Comparison of ENCODE assay signal across 8 mouse cellular contexts in the genomic region with DNA sequence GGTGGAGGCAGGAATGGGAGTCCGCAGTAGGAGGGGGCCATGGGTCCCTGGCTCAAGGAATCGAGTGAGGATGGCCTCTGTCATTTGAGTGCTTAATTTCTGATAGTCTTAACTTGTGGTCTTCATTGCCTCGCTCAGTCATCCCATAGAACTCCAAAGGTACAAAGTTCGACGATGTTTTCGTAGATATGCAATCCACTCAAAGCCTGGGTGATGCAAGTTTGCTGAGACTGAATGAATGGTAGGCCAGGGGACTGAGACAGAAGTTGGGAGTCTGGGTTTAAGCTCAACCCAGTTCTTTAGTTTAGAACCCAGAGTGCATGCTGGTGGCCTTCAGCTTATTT. TPM values are rescaled to one million over a fixed set of nuclear protein-coding genes. Genes with fewer than 3 reads are reported as not detected.
DNase-seq lines count a peak whose midpoint lies in the region; ATAC-seq and TF ChIP-seq lines count a peak whose summit lies in the region.

Gene Ddx28, minus strand, starts transcription at position 240 of the 344 bp plus-strand sequence.

- H3K36me3 ChIP-seq in heart, embryonic 11.5 days (ENCODE audit: control insufficient read depth, insufficient read depth, low read length) = peaks cover 2% of the 10 kb centered on the region; the same call in 1 of the 2 replicates
- peaks cover 0 to 18% of the 10 kb centered on the region in 2 experiments; a peak in 2 of 4 replicates for H3K36me3 ChIP-seq in MEL (ENCODE audit: control insufficient read depth in 1 of 2, insufficient read depth in 2 of 2, low read length in 2 of 2)
- peaks cover 6% of the 10 kb centered on the region; the same call in 1 of the 2 replicates for H3K36me3 ChIP-seq in intestine, postnatal 0 days (ENCODE audit: control insufficient read depth, insufficient read depth)
- 0 out of 2 replicates have a peak, but pooled peaks cover 4% of the 10 kb centered on the region for H3K36me3 ChIP-seq in midbrain, embryonic 15.5 days (replicated peaks)

- peak within 1 kb of the TSS; percentile 57 for H3K27ac ChIP-seq in heart, embryonic 11.5 days (ENCODE audit: low read depth, low read length)
- peak within 1 kb of the TSS; percentile 82 for H3K27ac ChIP-seq in MEL (ENCODE audit: control insufficient read depth, low read depth, low read length)
- peak within 1 kb of the TSS; percentile 74 for H3K27ac ChIP-seq in intestine, postnatal 0 days (ENCODE audit: low read depth, low read length)
- peak within 1 kb of the TSS; percentile 80 for H3K27ac ChIP-seq in midbrain, embryonic 15.5 days

- no peak for TF ChIP-seq EP300 in MEL (IDR thresholded peaks at IDR 0.05; ENCODE audit: low read depth in 1 of 2, low read length in 2 of 2)

- peaks cover 16% of the 10 kb centered on the region for H3K79me2 ChIP-seq in MEL (ENCODE audit: control insufficient read depth, insufficient read depth, low read length, poor library complexity)

- H3K4me2 ChIP-seq in heart, embryonic 11.5 days = peak within 1 kb of the TSS; percentile 100
- peak within 1 kb of the TSS; percentile 96 for H3K4me2 ChIP-seq in intestine, postnatal 0 days (replicated peaks; ENCODE audit: low read depth)
- peak within 1 kb of the TSS; percentile 100 for H3K4me2 ChIP-seq in midbrain, embryonic 15.5 days

- no peak for TF ChIP-seq RAD21 in MEL (IDR thresholded peaks at IDR 0.05; ENCODE audit: low read depth, low read length)

- H3K9ac ChIP-seq in heart, embryonic 11.5 days (ENCODE audit: low read depth, low read length) = peak within 1 kb of the TSS; percentile 95
- H3K9ac ChIP-seq in MEL (ENCODE audit: control insufficient read depth, low read depth, low read length, poor library complexity, severe bottlenecking) = peak within 1 kb of the TSS; percentile 88
- H3K9ac ChIP-seq in intestine, postnatal 0 days (ENCODE audit: low read depth, low read length) = peak within 1 kb of the TSS; percentile 91
- peak within 1 kb of the TSS; percentile 88 for H3K9ac ChIP-seq in midbrain, embryonic 15.5 days

- 3% methylated on average over 6 of the region's 6 CpGs for WGBS in heart, embryonic 11.5 days (ENCODE audit: insufficient replicate concordance)
- 1% methylated on average over 6 of the region's 6 CpGs for whole genome bisulfite sequencing in intestine, postnatal 0 days
- 2% methylated on average over 6 of the region's 6 CpGs for WGBS in midbrain, embryonic 15.5 days

- H3K4me3 ChIP-seq in heart, embryonic 11.5 days (ENCODE audit: low read depth, low read length) = peak within 1 kb of the TSS; percentile 95
- peak within 1 kb of the TSS; percentile 66 to 92 for H3K4me3 ChIP-seq in MEL (ENCODE audit: control insufficient read depth in 1 of 2, insufficient read depth in 1 of 2, low read depth in 2 of 2, low read length in 2 of 2)
- H3K4me3 ChIP-seq in intestine, postnatal 0 days (ENCODE audit: low read depth, low read length) = peak within 1 kb of the TSS; percentile 90
- H3K4me3 ChIP-seq in midbrain, embryonic 15.5 days = peak within 1 kb of the TSS; percentile 94

- peaks cover 11% of the 10 kb centered on the region for H3K4me1 ChIP-seq in heart, embryonic 11.5 days (ENCODE audit: control insufficient read depth, insufficient read depth, low read length)
- H3K4me1 ChIP-seq in MEL (ENCODE audit: control insufficient read depth in 1 of 2, insufficient read depth in 2 of 2, low read length in 2 of 2) = peaks cover 2 to 18% of the 10 kb centered on the region in 2 experiments
- peaks cover 5% of the 10 kb centered on the region; the same call in 1 of the 2 replicates for H3K4me1 ChIP-seq in intestine, postnatal 0 days (replicated peaks; ENCODE audit: control insufficient read depth, insufficient read depth, low read length)
- peaks cover 19% of the 10 kb centered on the region for H3K4me1 ChIP-seq in midbrain, embryonic 15.5 days

- no peak for ATAC-seq in heart, embryonic 11.5 days (replicated peaks; ENCODE audit: insufficient number of reproducible peaks, low FRiP score, low TSS enrichment)
- peak; percentile 75 for ATAC-seq in intestine, postnatal 0 days
- no peak for ATAC-seq in midbrain, embryonic 15.5 days (replicated peaks)

- H3K9me3 ChIP-seq in heart, embryonic 11.5 days (replicated peaks; ENCODE audit: control insufficient read depth, low read length) = no peaks in the 10 kb centered on the region
- H3K9me3 ChIP-seq in MEL (replicated peaks; ENCODE audit: insufficient read depth, low read length) = no peaks in the 10 kb centered on the region
- no peaks in the 10 kb centered on the region for H3K9me3 ChIP-seq in intestine, postnatal 0 days (ENCODE audit: control insufficient read depth)
- no peaks in the 10 kb centered on the region for H3K9me3 ChIP-seq in midbrain, embryonic 15.5 days

- no peak for TF ChIP-seq CTCF in MEL (IDR thresholded peaks at IDR 0.05 in 2 of 3, conservative IDR thresholded peaks at IDR 0.05 in 1 of 3; ENCODE audit: control insufficient read depth in 1 of 3, insufficient read depth in 1 of 3, low read depth in 2 of 3, low read length in 3 of 3, poor library complexity in 1 of 3, severe bottlenecking in 1 of 3)
- TF ChIP-seq CTCF in intestine, postnatal 0 days (IDR thresholded peaks at IDR 0.05; ENCODE audit: low read depth) = no peak

- no peak for DNase-seq in heart, adult 11 months
- DNase-seq in MEL (ENCODE audit: low read depth, low spot score) = no peak
- peak; percentile 7 for DNase-seq in fibroblast of lung, adult 2 months (ENCODE audit: low read depth)
- DNase-seq in ovary, postnatal 14 days (ENCODE audit: low spot score) = no peak
- no peak for DNase-seq in retina, postnatal 1 day

- no peaks in the 10 kb centered on the region for H3K27me3 ChIP-seq in heart, embryonic 11.5 days (ENCODE audit: control insufficient read depth, insufficient read depth, low read length)
- H3K27me3 ChIP-seq in MEL (ENCODE audit: control insufficient read depth in 1 of 2, insufficient read depth in 2 of 2, low read length in 2 of 2) = no peaks in the 10 kb centered on the region
- H3K27me3 ChIP-seq in intestine, postnatal 0 days (replicated peaks; ENCODE audit: control insufficient read depth, insufficient read depth, low read length) = no peaks in the 10 kb centered on the region
- H3K27me3 ChIP-seq in midbrain, embryonic 15.5 days (replicated peaks) = no peaks in the 10 kb centered on the region

- TF ChIP-seq POLR2A in MEL (IDR thresholded peaks at IDR 0.05; ENCODE audit: control insufficient read depth in 1 of 2, insufficient read depth in 1 of 2, low read depth in 1 of 2, low read length in 2 of 2, poor library complexity in 1 of 2) = no peak

TF ChIP-seq in MEL, 35 proteins besides CTCF, POLR2A, EP300 and RAD21:
- TF ChIP-seq CHD1 (IDR thresholded peaks at IDR 0.05; ENCODE audit: low read depth, low read length) (no peak), MAFK (IDR thresholded peaks at IDR 0.05; ENCODE audit: borderline replicate concordance, low read depth, low read length) (no peak), CHD2 (IDR thresholded peaks at IDR 0.05; ENCODE audit: low read length) (no peak), MYB (IDR thresholded peaks at IDR 0.05; ENCODE audit: low read depth, low read length) (no peak), MEF2A (IDR thresholded peaks at IDR 0.05; ENCODE audit: extremely low read depth, insufficient replicate concordance, low read depth, low read length, poor library complexity, severe bottlenecking) (no peak), POLR2AphosphoS2 (IDR thresholded peaks at IDR 0.05; ENCODE audit: low read length) (no peak), SIN3A (IDR thresholded peaks at IDR 0.05; ENCODE audit: low read length) (no peak)
TF ChIP-seq in MEL: peak in this region for 0.

RNA-seq across cellular contexts. Expression of gene Ddx28, which starts in this region (rescaled TPM):
- 13.4 and 15.2 TPM in 2 replicates for polyA plus RNA-seq in heart, embryonic 11.5 days (2014; fragmentation: Nextera tagmentation; extraction: Ambion mirVana)
- 23.4 and 29.9 TPM in 2 replicates for total RNA-seq in MEL (2012; rRNA removed)
- 10 to 100 TPM in 1 of 2 experiments, not detected in 1; 21.8 TPM for polyA plus RNA-seq in MEL (2012; ENCODE audit: insufficient read depth in 1 of 2, insufficient read length in 2 of 2, low read depth in 1 of 2, low replicate concordance in 2 of 2, missing spikeins in 1 of 2)
- polyA plus RNA-seq in intestine, postnatal 0 days (2015; fragmentation: Nextera tagmentation; extraction: Ambion mirVana) = 7.5 and 8.5 TPM in 2 replicates
- polyA plus RNA-seq in midbrain, embryonic 15.5 days (2015; fragmentation: Nextera tagmentation; extraction: Ambion mirVana) = 22.9 and 23.8 TPM in 2 replicates
